Mouse (Mus musculus): ENCODE measurements around the gene Rangap1. TPM values are rescaled to one million over a fixed set of nuclear protein-coding genes. Genes with fewer than 3 reads are reported as not detected.

The Rangap1 gene
- polyA plus RNA-seq, 1 experiment from 2014 or later = 130 TPM

DNA sequence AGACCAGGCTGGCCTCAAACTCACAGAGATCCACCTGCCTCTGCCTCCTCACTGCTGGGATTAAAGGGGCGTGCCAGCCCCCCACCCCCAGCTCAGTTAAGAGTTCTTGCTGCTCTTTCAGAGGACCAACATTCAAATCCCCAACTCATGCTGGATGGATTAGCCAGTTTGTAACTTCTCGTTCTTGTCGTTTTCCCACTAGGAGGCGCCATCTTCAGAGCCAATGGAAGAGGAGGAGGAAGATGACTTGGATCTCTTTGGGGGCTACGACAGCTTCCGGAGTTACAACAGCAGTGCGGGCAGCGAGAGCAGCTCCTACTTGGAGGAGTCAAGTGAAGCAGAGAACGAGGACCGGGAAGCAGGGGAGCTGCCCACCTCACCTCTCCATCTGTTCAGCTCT lies 78.4 kb downstream of the Rangap1 start:
- ATAC-seq (ENCODE audit: low FRiP score) (no peak), DNase-seq (ENCODE audit: low spot score) (no peak)
- peaks cover 2% of the 10 kb centered on the region; the same call in 1 of the 2 replicates for H3K36me3 ChIP-seq (ENCODE audit: control insufficient read depth, insufficient read depth, low read length)
- H3K9ac ChIP-seq (ENCODE audit: low read depth, low read length) = no peak overlapping the region
- no peak overlapping the region for H3K4me3 ChIP-seq (ENCODE audit: low read depth, low read length)
- H3K27me3 ChIP-seq (ENCODE audit: control insufficient read depth, insufficient read depth, low read length) = no peaks in the 10 kb centered on the region
- no peaks in the 10 kb centered on the region for H3K9me3 ChIP-seq (ENCODE audit: control insufficient read depth, low read length)
- no peak overlapping the region for H3K27ac ChIP-seq (ENCODE audit: low read depth, low read length)
- 91% methylated on average over 10 of the region's 10 CpGs for WGBS
- peaks cover 5% of the 10 kb centered on the region for H3K4me1 ChIP-seq (replicated peaks; ENCODE audit: control insufficient read depth, insufficient read depth, low read length)
- H3K4me2 ChIP-seq (replicated peaks; ENCODE audit: low read depth, low read length) = no peak overlapping the region

GRCm38 (mm10) chr15:81663697-81664561 lies 81.4 kb downstream of the Rangap1 start, which contains the start of gene L3mbtl2:
Gene L3mbtl2, plus strand, starts transcription at chr15:81663889.
- H3K9me3 ChIP-seq (ENCODE audit: control insufficient read depth, low read length) = no peaks in the 10 kb centered on the region
- DNase-seq (ENCODE audit: low spot score) (peak; percentile 92), ATAC-seq (ENCODE audit: low FRiP score) (peak; percentile 99)
- under 1% methylated on average over 55 of the region's 55 CpGs for WGBS
- H3K4me2 ChIP-seq (replicated peaks; ENCODE audit: low read depth, low read length) = peak within 1 kb of the TSS; percentile 89
- H3K27ac ChIP-seq (ENCODE audit: low read depth, low read length) = no peak within 1 kb of the TSS; the same call in 1 of the 2 replicates
- H3K4me3 ChIP-seq (ENCODE audit: low read depth, low read length) = peak within 1 kb of the TSS; percentile 80
- H3K36me3 ChIP-seq (ENCODE audit: control insufficient read depth, insufficient read depth, low read length) = no peaks in the 10 kb centered on the region; the same call in 1 of the 2 replicates
- H3K4me1 ChIP-seq (replicated peaks; ENCODE audit: control insufficient read depth, insufficient read depth, low read length) = peaks cover 5% of the 10 kb centered on the region
- H3K27me3 ChIP-seq (ENCODE audit: control insufficient read depth, insufficient read depth, low read length) = no peaks in the 10 kb centered on the region
- peak within 1 kb of the TSS; percentile 74 for H3K9ac ChIP-seq (ENCODE audit: low read depth, low read length)

- H3K36me3 ChIP-seq (ENCODE audit: control insufficient read depth, insufficient read depth, low read length) = no peaks in the 10 kb centered on the region; the same call in 1 of the 2 replicates
- H3K4me1 ChIP-seq (replicated peaks; ENCODE audit: control insufficient read depth, insufficient read depth, low read length) = peaks cover 5% of the 10 kb centered on the region
- H3K27me3 ChIP-seq (ENCODE audit: control insufficient read depth, insufficient read depth, low read length) = no peaks in the 10 kb centered on the region
- 61% methylated on average over 10 of the region's 10 CpGs for WGBS
- no peaks in the 10 kb centered on the region for H3K9me3 ChIP-seq (ENCODE audit: control insufficient read depth, low read length)
- no peak overlapping the region for H3K27ac ChIP-seq (ENCODE audit: low read depth, low read length)
- no peak overlapping the region for H3K4me2 ChIP-seq (replicated peaks; ENCODE audit: low read depth, low read length)
- ATAC-seq (ENCODE audit: low FRiP score) (peak; percentile 10; the same call in 1 of the 2 replicates), DNase-seq (ENCODE audit: low spot score) (no peak)
- H3K4me3 ChIP-seq (ENCODE audit: low read depth, low read length) = peak overlapping the region; percentile 80; the same call in 1 of the 2 replicates
- H3K9ac ChIP-seq (ENCODE audit: low read depth, low read length) = no peak overlapping the region
Observed at GRCm38 (mm10) chr15:81663281-81663680, 82.0 kb downstream of the Rangap1 start.

- 94% methylated on average over 2 of the region's 2 CpGs for WGBS
- no peak overlapping the region for H3K9ac ChIP-seq (ENCODE audit: low read depth, low read length)
- H3K9me3 ChIP-seq (ENCODE audit: control insufficient read depth, low read length) = no peaks in the 10 kb centered on the region
- H3K36me3 ChIP-seq (ENCODE audit: control insufficient read depth, insufficient read depth, low read length) = no peaks in the 10 kb centered on the region
- no peak overlapping the region for H3K4me2 ChIP-seq (replicated peaks; ENCODE audit: low read depth, low read length)
- H3K4me1 ChIP-seq (replicated peaks; ENCODE audit: control insufficient read depth, insufficient read depth, low read length) = peaks cover 5% of the 10 kb centered on the region
- no peak for ATAC-seq (ENCODE audit: low FRiP score)
- H3K4me3 ChIP-seq (ENCODE audit: low read depth, low read length) = no peak overlapping the region
- DNase-seq (ENCODE audit: low spot score) = no peak
- H3K27me3 ChIP-seq (ENCODE audit: control insufficient read depth, insufficient read depth, low read length) = no peaks in the 10 kb centered on the region
- no peak overlapping the region for H3K27ac ChIP-seq (ENCODE audit: low read depth, low read length)
Observed at GRCm38 (mm10) chr15:81661701-81662100, 83.6 kb downstream of the Rangap1 start.

Other genes starting within 250 kb of the Rangap1 start
- 23.3 and 41.7 TPM in 2 replicates for gene Ep300, start 160.2 kb downstream of the Rangap1 start, polyA plus RNA-seq (2014; fragmentation: Nextera tagmentation; extraction: Ambion mirVana)
- gene L3mbtl2, start 81.6 kb downstream of the Rangap1 start, polyA plus RNA-seq (2014; fragmentation: Nextera tagmentation; extraction: Ambion mirVana) = 26.4 and 26.7 TPM in 2 replicates
- 3.5 and 3.6 TPM in 2 replicates for gene Chadl, start 48.2 kb downstream of the Rangap1 start, polyA plus RNA-seq (2014; fragmentation: Nextera tagmentation; extraction: Ambion mirVana)
- 36.8 and 52.6 TPM in 2 replicates for gene Zc3h7b, start 473 bp downstream of the Rangap1 start, polyA plus RNA-seq (2014; fragmentation: Nextera tagmentation; extraction: Ambion mirVana)
- gene Tef, start 56.9 kb upstream of the Rangap1 start, polyA plus RNA-seq (2014; fragmentation: Nextera tagmentation; extraction: Ambion mirVana) = 12.0 and 12.4 TPM in 2 replicates
- gene Tob2, start 113.3 kb upstream of the Rangap1 start, polyA plus RNA-seq (2014; fragmentation: Nextera tagmentation; extraction: Ambion mirVana) = 10.5 and 12.5 TPM in 2 replicates
- 184 and 186 TPM in 2 replicates for gene Phf5a, start 126.4 kb upstream of the Rangap1 start, polyA plus RNA-seq (2014; fragmentation: Nextera tagmentation; extraction: Ambion mirVana)
- gene Aco2, start 126.8 kb upstream of the Rangap1 start, polyA plus RNA-seq (2014; fragmentation: Nextera tagmentation; extraction: Ambion mirVana) = 155 and 169 TPM in 2 replicates
- gene Polr3h, start 180.7 kb upstream of the Rangap1 start, polyA plus RNA-seq (2014; fragmentation: Nextera tagmentation; extraction: Ambion mirVana) = 66.2 and 67.1 TPM in 2 replicates
- gene Csdc2, start 191.2 kb upstream of the Rangap1 start, polyA plus RNA-seq (2014; fragmentation: Nextera tagmentation; extraction: Ambion mirVana) = 25.2 and 25.7 TPM in 2 replicates
- 31.1 and 33.7 TPM in 2 replicates for gene Pmm1, start 215.4 kb upstream of the Rangap1 start, polyA plus RNA-seq (2014; fragmentation: Nextera tagmentation; extraction: Ambion mirVana)
- not detected in 2 replicates for gene 1700029P11Rik, start 235.0 kb upstream of the Rangap1 start, polyA plus RNA-seq (2014; fragmentation: Nextera tagmentation; extraction: Ambion mirVana)
- 62.4 and 66.6 TPM in 2 replicates for gene Xrcc6, start 242.3 kb upstream of the Rangap1 start, polyA plus RNA-seq (2014; fragmentation: Nextera tagmentation; extraction: Ambion mirVana)

Data from hindbrain, embryonic 11.5 days (tissue).